Mouse (Mus musculus) intestine, embryonic 15.5 days (tissue): ENCODE measurements at regions not wholly inside any gene's neighbourhood (a gene's known extent, or its start where the extent isn't known, plus 50 kb on each side); places are given as distances from the start of the nearest gene placed in this dataset.

Source experiments
- ATAC-seq: fragments of 200-750 bp; cut with Nextera tagmentation; 2 replicates; pipeline ENCODE4 v1.8.0; 2017; ENCODE audit warnings: moderate TSS enrichment, moderate library complexity
- H3K27ac ChIP-seq: fragments of 300-500 bp; sonication (generic); 2 replicates; pipeline ENCODE4 v1.5.1; 2015; ENCODE audit warnings: mild to moderate bottlenecking, inconsistent platforms
- H3K27me3 ChIP-seq: fragments of 300-500 bp; sonication (generic); replicated peaks from 2 replicates; pipeline ENCODE4 v1.6.1; 2015; ENCODE audit warnings: inconsistent platforms
- H3K36me3 ChIP-seq: fragments of 300-500 bp; sonication (generic); 2 replicates; pipeline ENCODE4 v1.6.1; 2015; ENCODE audit warnings: inconsistent platforms
- H3K4me1 ChIP-seq: fragments of 300-500 bp; sonication (generic); replicated peaks from 2 replicates; pipeline ENCODE4 v1.6.1; 2015; ENCODE audit warnings: inconsistent platforms
- H3K4me2 ChIP-seq: fragments of 300-500 bp; sonication (generic); replicated peaks from 2 replicates; pipeline ENCODE4 v1.6.1; 2015; ENCODE audit warnings: mild to moderate bottlenecking, inconsistent platforms
- H3K4me3 ChIP-seq: fragments of 300-500 bp; sonication (generic); replicated peaks from 2 replicates; pipeline ENCODE4 v1.5.1; 2015; ENCODE audit warnings: inconsistent platforms
- H3K9ac ChIP-seq: fragments of 300-500 bp; sonication (generic); 2 replicates; pipeline ENCODE4 v1.6.1; 2015; ENCODE audit warnings: inconsistent platforms
- H3K9me3 ChIP-seq: fragments of 300-500 bp; sonication (generic); 2 replicates; pipeline ENCODE4 v1.6.1; 2016; ENCODE audit warnings: inconsistent platforms
- WGBS: fragments of 180-500 bp; shearing (Covaris S2); methylation state at CpG from one replicate; pipeline ENCODE4 v1.1.7; 2015; 5-methylcytosine and 5-hydroxymethylcytosine counted together

DNA sequence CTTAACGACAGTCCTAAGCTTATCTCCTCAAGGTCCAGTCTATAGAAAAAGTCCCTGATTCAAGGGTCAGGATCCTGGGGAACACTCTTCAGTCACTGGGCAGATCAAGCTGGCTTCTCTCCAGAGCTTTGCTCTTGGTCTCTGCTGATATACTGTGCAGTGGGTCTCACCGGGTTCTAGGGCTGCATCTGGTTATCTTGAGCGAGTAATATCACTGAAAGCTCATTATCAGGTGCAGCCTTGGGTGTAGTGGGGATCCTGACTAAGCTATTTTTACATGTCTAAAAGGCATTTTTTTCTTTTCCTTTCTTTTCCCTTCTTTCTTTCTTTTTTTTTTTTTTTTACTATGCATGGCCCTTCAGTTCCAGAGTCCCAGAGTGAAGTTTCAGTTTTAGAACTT lies 84.1 kb upstream of the Plcl2 start:
- 83% methylated on average over 3 of the region's 3 CpGs for WGBS
- Histone ChIP-seq H3K4me1 (no peaks in the 10 kb centered on the region), H3K27ac (no peak overlapping the region), H3K27me3 (no peaks in the 10 kb centered on the region), H3K9ac (no peak overlapping the region), H3K9me3 (no peaks in the 10 kb centered on the region), H3K36me3 (no peaks in the 10 kb centered on the region), H3K4me3 (no peak overlapping the region), H3K4me2 (no peak overlapping the region)
- peak; percentile 64; the same call in 1 of the 2 replicates for ATAC-seq

DNA sequence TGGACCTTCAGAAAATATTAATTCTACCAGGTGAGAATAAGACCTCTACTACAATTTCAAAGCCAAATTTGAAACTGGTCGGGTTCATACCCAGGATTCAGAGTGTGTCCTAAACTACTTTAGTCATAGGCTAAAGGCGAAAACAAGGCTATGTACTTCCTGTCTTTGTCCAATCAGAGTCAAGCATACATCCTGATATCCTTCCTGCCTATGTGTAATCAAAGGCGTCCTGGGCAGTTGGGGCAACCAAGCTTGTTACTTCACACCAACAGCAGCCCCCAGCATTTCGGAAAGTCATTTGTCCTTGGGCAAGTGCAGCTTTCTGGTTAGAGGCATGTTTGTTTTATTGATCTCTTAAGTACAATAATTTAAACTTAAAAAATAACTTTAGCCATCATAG lies 83.7 kb upstream of the Plcl2 start:
- H3K36me3 ChIP-seq: no peaks in the 10 kb centered on the region
- H3K4me2 ChIP-seq: no peak overlapping the region
- no peaks in the 10 kb centered on the region for H3K9me3 ChIP-seq
- no peak overlapping the region for H3K4me3 ChIP-seq
- no peak overlapping the region for H3K9ac ChIP-seq
- no peak overlapping the region for H3K27ac ChIP-seq
- ATAC-seq: no peak
- no peaks in the 10 kb centered on the region for H3K4me1 ChIP-seq
- WGBS: 85% methylated on average over 4 of the region's 4 CpGs
- H3K27me3 ChIP-seq: no peaks in the 10 kb centered on the region

DNA sequence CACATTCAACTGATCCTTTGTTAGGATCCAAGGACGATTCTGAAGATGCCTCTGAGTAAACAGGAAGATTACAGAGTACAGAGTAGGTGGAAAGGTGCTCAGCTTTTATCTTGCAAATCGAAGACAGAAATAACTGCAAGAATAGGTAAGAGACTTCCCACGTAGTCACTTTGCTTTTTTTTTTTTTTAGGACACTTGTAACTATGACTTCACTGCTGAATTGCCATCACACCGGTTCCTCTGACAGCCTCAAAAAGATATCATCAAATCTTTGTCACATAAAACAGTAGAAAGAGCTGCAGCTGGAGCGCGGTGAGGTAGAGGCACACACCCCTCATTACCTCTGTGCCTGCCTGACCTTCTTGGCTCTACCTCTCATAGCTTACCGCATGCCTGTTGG lies 83.1 kb upstream of the Plcl2 start:
- no peaks in the 10 kb centered on the region for H3K36me3 ChIP-seq
- H3K4me1 ChIP-seq: no peaks in the 10 kb centered on the region
- H3K4me3 ChIP-seq: no peak overlapping the region
- no peaks in the 10 kb centered on the region for H3K27me3 ChIP-seq
- 65% methylated on average over 7 of the region's 7 CpGs for WGBS
- no peak overlapping the region for H3K4me2 ChIP-seq
- ATAC-seq: no peak
- H3K27ac ChIP-seq: no peak overlapping the region
- no peak overlapping the region for H3K9ac ChIP-seq
- H3K9me3 ChIP-seq: no peaks in the 10 kb centered on the region

DNA sequence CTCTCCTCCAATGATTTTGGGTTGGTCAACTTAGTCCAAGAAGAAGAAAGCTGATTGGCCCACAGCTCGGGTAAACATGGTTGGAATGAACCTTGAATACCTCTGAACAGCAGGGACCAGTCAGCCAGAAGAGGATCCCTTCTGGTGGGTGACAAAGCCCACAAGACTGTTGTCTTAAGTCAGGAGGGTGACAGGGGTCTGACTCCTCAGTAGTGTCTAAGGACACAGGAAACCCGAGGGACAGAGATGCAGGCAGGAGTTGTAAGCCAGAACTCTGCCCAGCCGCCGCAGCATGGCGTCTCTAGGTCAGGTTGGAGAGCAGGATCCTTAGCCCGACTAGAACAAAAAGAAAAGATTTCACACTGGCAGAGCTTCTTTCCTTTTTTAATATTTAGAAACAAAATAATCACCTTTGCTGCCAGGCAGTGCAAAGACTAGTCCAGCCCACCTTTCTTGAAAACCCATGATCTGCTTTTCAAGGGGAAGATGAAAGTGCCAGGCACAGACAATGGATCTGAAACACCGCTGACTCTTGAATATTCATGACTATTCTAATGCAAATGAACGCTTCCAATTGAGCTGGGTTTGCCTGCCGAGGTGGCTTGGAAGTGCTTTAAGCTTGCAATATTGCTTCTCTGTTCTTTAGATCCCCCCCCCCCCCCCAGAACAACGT lies 81.7 kb upstream of the Plcl2 start:
- Histone ChIP-seq H3K9ac (no peak overlapping the region), H3K9me3 (no peaks in the 10 kb centered on the region), H3K4me2 (no peak overlapping the region), H3K36me3 (no peaks in the 10 kb centered on the region), H3K27ac (no peak overlapping the region), H3K4me3 (no peak overlapping the region), H3K4me1 (no peaks in the 10 kb centered on the region), H3K27me3 (no peaks in the 10 kb centered on the region)
- no peak for ATAC-seq
- 33% methylated on average over 10 of the region's 10 CpGs for WGBS

DNA sequence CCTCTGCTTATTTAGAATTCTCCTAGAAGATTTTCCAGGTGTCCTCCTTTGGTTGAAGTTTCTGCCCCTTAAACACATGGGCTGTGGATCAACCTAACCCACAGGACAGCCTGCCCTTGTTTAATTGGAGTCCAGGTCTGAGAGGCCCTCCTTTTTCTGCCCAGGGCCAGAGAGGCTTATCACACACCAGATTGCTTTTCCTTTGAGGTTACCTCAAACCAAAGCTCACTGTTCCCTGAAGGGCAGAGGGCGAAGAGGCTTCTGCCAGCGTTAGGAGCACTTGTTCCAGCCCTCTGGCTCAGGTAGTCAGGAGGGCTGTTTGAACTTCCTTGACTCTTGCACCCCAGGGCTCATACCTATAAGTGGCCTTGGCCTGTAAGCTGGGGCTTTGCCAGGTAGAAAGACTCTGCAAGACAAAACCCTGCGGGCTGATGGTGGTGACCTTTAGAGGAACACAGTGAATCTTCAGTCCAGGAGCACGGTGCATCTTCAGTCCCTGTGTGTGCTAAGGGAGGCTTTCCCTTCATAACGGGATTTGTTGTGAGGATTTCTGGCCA lies 81.1 kb upstream of the Plcl2 start:
- no peak overlapping the region for H3K9ac ChIP-seq
- ATAC-seq: peak; percentile 50
- H3K27me3 ChIP-seq: no peaks in the 10 kb centered on the region
- 55% methylated on average over 5 of the region's 5 CpGs for WGBS
- no peaks in the 10 kb centered on the region for H3K9me3 ChIP-seq
- H3K27ac ChIP-seq: no peak overlapping the region
- no peaks in the 10 kb centered on the region for H3K4me1 ChIP-seq
- no peak overlapping the region for H3K4me3 ChIP-seq
- H3K4me2 ChIP-seq: no peak overlapping the region
- H3K36me3 ChIP-seq: no peaks in the 10 kb centered on the region

DNA sequence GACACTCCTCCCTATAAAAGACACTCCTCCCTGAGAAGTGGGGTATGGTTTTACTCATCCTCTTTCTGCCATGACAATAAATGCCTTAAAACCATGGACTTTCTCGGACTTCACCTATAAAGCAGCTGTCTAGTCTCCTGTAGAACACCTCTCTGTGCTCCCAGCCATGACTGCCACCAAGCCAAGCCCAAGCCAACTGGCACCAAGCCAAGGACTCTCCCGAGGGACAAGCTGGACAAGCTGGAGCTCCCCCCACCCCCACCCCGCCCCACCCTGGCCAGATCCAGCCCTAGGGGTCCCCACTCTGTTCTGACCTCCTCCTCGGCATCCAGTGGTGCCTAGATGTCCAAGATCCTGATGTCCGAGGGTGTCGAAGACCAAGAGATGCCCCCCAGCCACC lies 76.6 kb upstream of the Plcl2 start:
- Histone ChIP-seq H3K27ac (no peak overlapping the region), H3K4me1 (no peaks in the 10 kb centered on the region), H3K27me3 (no peaks in the 10 kb centered on the region), H3K9ac (no peak overlapping the region), H3K4me2 (no peak overlapping the region), H3K4me3 (no peak overlapping the region), H3K9me3 (no peaks in the 10 kb centered on the region), H3K36me3 (no peaks in the 10 kb centered on the region)
- ATAC-seq: no peak
- WGBS: 76% methylated on average over 6 of the region's 6 CpGs

DNA sequence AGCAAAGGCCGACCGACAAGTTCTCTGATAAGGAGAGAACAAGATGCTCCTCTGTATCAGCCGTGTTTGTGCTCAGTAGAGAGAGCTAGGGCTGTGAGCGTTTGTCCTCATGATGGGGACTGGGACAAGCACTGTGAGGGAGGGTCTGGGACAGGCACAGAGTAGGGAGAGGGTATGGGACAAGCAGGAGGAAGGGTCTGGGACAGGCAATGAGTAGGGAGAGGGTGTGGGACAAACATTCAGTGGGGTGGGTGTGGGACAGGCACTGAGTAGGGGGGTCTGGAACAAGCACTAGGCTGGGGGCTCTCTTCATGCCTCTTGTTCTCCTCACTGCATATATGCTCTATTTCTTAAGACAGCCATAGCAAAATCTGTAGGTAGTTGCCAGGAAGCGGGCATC lies 70.2 kb upstream of the Plcl2 start:
- Histone ChIP-seq H3K36me3 (no peaks in the 10 kb centered on the region), H3K27me3 (no peaks in the 10 kb centered on the region), H3K27ac (no peak overlapping the region), H3K4me2 (no peak overlapping the region), H3K4me3 (no peak overlapping the region), H3K9me3 (no peaks in the 10 kb centered on the region), H3K4me1 (no peaks in the 10 kb centered on the region), H3K9ac (no peak overlapping the region)
- ATAC-seq: no peak
- WGBS: 71% methylated on average over 5 of the region's 5 CpGs

DNA sequence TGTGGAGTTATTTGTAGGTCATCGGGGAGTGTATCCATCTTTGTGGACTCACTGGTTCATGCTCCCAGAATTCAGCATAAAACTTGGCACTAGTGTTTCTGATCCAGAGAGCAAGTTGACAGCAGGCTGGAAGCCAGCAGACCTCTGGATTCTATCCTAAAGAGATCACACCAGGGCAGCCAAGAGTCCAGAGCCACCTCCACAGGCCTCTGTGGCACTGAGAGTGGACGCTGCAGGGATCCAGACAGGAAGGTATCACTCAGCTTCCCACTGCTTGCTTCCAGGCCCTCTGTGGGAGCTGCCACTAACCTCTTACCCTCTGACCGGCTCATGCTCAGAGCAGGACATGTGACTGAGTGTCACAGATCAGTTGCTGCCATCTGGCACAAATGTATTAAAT lies 69.8 kb upstream of the Plcl2 start:
- Histone ChIP-seq H3K4me2 (no peak overlapping the region), H3K4me1 (no peaks in the 10 kb centered on the region), H3K4me3 (no peak overlapping the region), H3K27ac (no peak overlapping the region), H3K9me3 (no peaks in the 10 kb centered on the region), H3K36me3 (no peaks in the 10 kb centered on the region), H3K27me3 (no peaks in the 10 kb centered on the region), H3K9ac (no peak overlapping the region)
- whole genome bisulfite sequencing: 72% methylated on average over 3 of the region's 3 CpGs
- no peak for ATAC-seq

DNA sequence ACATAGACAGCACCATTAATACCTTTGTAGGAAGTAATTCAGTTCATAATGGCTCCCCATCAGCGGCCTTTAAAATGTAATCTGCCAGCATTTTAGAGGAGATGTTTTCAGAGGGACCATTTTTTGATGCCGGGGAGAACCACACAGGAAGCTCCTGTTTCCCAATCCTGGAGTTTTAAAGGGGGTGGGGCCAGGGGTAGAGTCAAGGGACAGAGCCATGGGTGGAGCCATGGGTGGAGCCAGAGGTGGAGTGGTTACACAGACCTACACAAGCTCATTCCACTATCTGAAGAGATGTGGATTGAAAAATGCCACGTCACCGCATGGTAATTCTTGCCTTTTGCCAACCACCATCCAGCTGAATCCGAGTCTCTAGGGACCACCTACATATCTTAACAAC lies 67.1 kb upstream of the Plcl2 start:
- no peak for ATAC-seq
- Histone ChIP-seq H3K4me3 (no peak overlapping the region), H3K27ac (no peak overlapping the region), H3K27me3 (no peaks in the 10 kb centered on the region), H3K9me3 (no peaks in the 10 kb centered on the region), H3K36me3 (no peaks in the 10 kb centered on the region), H3K4me1 (no peaks in the 10 kb centered on the region), H3K4me2 (no peak overlapping the region), H3K9ac (no peak overlapping the region)
- 90% methylated on average over 5 of the region's 5 CpGs for WGBS

DNA sequence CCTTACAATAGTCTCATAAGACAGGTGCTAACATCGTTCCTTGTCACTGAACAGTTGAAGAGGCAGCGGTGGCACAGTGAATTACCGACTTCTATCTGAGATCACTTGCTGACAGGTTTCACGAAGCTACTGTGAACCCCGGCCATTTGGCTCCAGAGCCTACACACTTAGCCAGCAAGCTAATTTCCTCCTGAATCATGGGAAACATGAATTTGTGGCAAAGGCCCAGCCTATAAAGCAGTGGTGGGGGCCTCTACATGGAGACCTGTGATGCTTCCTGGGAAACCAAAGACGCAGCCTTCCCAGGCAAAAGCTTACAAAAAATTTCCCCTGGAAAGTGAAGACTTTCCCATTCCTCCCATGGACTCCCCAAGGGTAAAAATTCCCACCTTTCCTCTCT lies 66.3 kb upstream of the Plcl2 start:
- Histone ChIP-seq H3K9me3 (no peaks in the 10 kb centered on the region), H3K27me3 (no peaks in the 10 kb centered on the region), H3K9ac (no peak overlapping the region), H3K27ac (no peak overlapping the region), H3K36me3 (no peaks in the 10 kb centered on the region), H3K4me3 (no peak overlapping the region), H3K4me2 (no peak overlapping the region), H3K4me1 (no peaks in the 10 kb centered on the region)
- ATAC-seq: no peak
- 94% methylated on average over 6 of the region's 6 CpGs for WGBS

DNA sequence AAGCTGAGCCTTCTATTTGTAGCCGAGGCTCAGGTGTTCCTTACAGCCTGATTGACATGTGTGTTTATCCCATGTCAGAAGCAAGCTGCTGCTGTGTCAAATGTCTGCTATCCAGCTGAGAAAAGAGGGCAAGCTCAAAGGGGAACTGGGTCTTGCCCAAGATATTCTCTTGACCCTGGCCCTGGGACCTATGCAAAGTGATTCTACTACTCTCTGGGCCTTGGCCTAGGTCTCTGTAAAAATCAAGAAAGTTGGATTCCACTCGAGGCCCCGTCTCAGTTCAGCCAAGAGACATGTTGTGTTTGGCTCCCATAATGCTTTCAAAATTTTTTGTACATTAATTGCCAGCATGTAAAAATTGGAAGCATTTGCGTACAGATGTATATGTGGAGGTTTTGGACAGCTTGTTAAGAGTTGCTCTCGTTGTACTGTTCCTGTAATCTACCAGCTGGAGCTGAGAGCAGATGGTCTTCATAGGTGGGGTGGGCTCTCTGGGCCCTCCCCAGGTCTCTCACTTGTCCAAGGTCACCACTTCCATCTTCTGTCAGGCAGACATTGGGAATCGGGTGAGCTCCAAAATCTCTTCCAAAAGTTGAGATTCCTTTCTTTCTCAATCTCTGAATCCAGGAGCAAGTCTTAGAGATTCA lies 65.7 kb upstream of the Plcl2 start:
- 66% methylated on average over 6 of the region's 6 CpGs for WGBS
- Histone ChIP-seq H3K36me3 (no peaks in the 10 kb centered on the region), H3K27ac (no peak overlapping the region), H3K4me1 (no peaks in the 10 kb centered on the region), H3K27me3 (no peaks in the 10 kb centered on the region), H3K9me3 (no peaks in the 10 kb centered on the region), H3K4me2 (no peak overlapping the region), H3K4me3 (no peak overlapping the region), H3K9ac (no peak overlapping the region)
- ATAC-seq: peak; percentile 58

DNA sequence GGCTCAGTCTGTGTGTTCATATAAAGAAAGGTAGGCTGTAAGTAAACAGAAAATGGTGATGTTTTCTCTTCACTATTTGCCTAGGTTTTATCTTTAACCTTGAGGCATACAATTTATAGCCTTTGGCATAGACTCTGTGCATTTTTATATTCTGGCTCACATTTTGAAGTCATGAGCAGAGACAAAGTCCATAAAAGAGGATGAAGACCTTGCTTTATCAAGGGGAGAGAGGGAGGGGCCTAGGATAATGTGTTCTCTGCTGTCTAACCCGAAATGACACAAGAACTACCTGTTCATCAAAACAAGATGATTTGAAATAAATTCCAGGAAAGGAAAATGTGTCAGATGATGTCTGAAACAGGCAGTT lies 65.2 kb upstream of the Plcl2 start:
- Histone ChIP-seq H3K27me3 (no peaks in the 10 kb centered on the region), H3K9ac (no peak overlapping the region), H3K9me3 (no peaks in the 10 kb centered on the region), H3K27ac (no peak overlapping the region), H3K4me2 (no peak overlapping the region), H3K4me3 (no peak overlapping the region), H3K36me3 (no peaks in the 10 kb centered on the region), H3K4me1 (no peaks in the 10 kb centered on the region)
- ATAC-seq: peak; percentile 80
- 50% methylated on average over 1 of the region's 1 CpGs for WGBS

DNA sequence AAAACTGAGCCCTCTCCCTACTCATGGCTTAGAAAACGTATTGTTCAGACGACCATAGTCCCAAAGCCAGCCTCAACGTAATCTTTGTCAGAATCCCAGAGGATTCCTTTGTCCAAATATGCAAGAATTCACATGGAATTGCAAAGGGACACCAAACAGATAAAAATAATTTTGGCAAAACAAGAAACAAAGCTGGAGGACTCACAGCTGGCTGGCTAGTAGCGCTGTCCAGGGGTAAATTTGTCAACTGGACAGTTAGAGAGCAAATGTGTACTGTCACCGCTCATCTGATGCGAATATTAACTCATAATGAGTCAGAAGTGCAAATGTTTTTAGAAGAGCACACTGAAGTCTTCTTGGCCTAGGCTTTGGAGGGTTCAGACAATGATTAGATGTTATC lies 60.5 kb upstream of the Plcl2 start:
- H3K9me3 ChIP-seq: no peaks in the 10 kb centered on the region
- no peak overlapping the region for H3K9ac ChIP-seq
- H3K4me3 ChIP-seq: no peak overlapping the region
- no peaks in the 10 kb centered on the region for H3K36me3 ChIP-seq
- no peak for ATAC-seq
- H3K27ac ChIP-seq: no peak overlapping the region
- no peak overlapping the region for H3K4me2 ChIP-seq
- H3K4me1 ChIP-seq: no peaks in the 10 kb centered on the region
- 57% methylated on average over 6 of the region's 6 CpGs for WGBS
- H3K27me3 ChIP-seq: no peaks in the 10 kb centered on the region
